Mouse (Mus musculus) right cerebral cortex, postnatal 10 days (tissue): Measurements from ENCODE around the gene Atl1.

Experiments
- DNase-seq, 2 experiments: peaks; one replicate each; pipeline ENCODE4 v3.0.0; 2021; ENCODE audit warnings: low spot score in 2 of 2

Gene Atl1

GRCm38 (mm10) chr12:69884053-69884452 lies 8.4 kb upstream of the Atl1 start:
- no peak for DNase-seq

GRCm38 (mm10) chr12:69885170-69885923 lies 7.1 kb upstream of the Atl1 start:
- no peak for DNase-seq

- DNase-seq: no peak
These were observed 4.6 kb upstream of the Atl1 start for GRCm38 (mm10) chr12:69887776-69888175.

- DNase-seq: no peak
These were observed 4.1 kb upstream of the Atl1 start for GRCm38 (mm10) chr12:69888345-69888744.

GRCm38 (mm10) chr12:69890051-69890450 lies 2.4 kb upstream of the Atl1 start:
- no peak for DNase-seq

GRCm38 (mm10) chr12:69890476-69890875 lies 1.9 kb upstream of the Atl1 start:
- DNase-seq: peak in 1 of 2 experiments; percentile 50

GRCm38 (mm10) chr12:69891721-69892120 lies 693 bp upstream of the Atl1 start:
- DNase-seq: no peak

GRCm38 (mm10) chr12:69893927-69894326 lies 1.5 kb downstream of the Atl1 start:
- no peak for DNase-seq

- no peak for DNase-seq
These were observed 2.6 kb downstream of the Atl1 start for GRCm38 (mm10) chr12:69895046-69895445.

GRCm38 (mm10) chr12:69898119-69898518 lies 5.7 kb downstream of the Atl1 start:
- no peak for DNase-seq

GRCm38 (mm10) chr12:69904991-69905390 lies 12.6 kb downstream of the Atl1 start:
- no peak for DNase-seq

- peak; percentile 84 to 87 for DNase-seq
These were observed 15.5 kb downstream of the Atl1 start for GRCm38 (mm10) chr12:69907667-69908510.

GRCm38 (mm10) chr12:69908511-69908900 lies 16.1 kb downstream of the Atl1 start:
- DNase-seq: peak; percentile 92

GRCm38 (mm10) chr12:69911906-69912305 lies 19.5 kb downstream of the Atl1 start:
- DNase-seq: no peak

- no peak for DNase-seq
These were observed 20.3 kb downstream of the Atl1 start for GRCm38 (mm10) chr12:69912737-69913136.

- DNase-seq: no peak
These were observed 25.5 kb downstream of the Atl1 start for GRCm38 (mm10) chr12:69917870-69918269.

- no peak for DNase-seq
These were observed 29.7 kb downstream of the Atl1 start for GRCm38 (mm10) chr12:69922099-69922498.

- DNase-seq: no peak
These were observed 30.7 kb downstream of the Atl1 start for GRCm38 (mm10) chr12:69923128-69923527.

GRCm38 (mm10) chr12:69923603-69924002 lies 31.2 kb downstream of the Atl1 start:
- no peak for DNase-seq

GRCm38 (mm10) chr12:69924012-69924411 lies 31.6 kb downstream of the Atl1 start:
- peak in 1 of 2 experiments; percentile 40 for DNase-seq

- DNase-seq: no peak
These were observed 34.3 kb downstream of the Atl1 start for GRCm38 (mm10) chr12:69926716-69927115.

- no peak for DNase-seq
These were observed 45.3 kb downstream of the Atl1 start for GRCm38 (mm10) chr12:69937731-69938130.

- no peak for DNase-seq
These were observed 46.9 kb downstream of the Atl1 start for GRCm38 (mm10) chr12:69939291-69939690.
